Mouse (Mus musculus) embryonic facial prominence, embryonic 12.5 days (tissue): ENCODE measurements around the gene Tarsl2. TPM values are rescaled to one million over a fixed set of nuclear protein-coding genes. Genes with fewer than 3 reads are reported as not detected.

Experiments
- ATAC-seq: fragments of 200-750 bp; cut with Nextera tagmentation; 2 replicates; pipeline ENCODE4 v1.8.0; 2017; ENCODE audit not compliant: insufficient number of reproducible peaks, insufficient read depth, low FRiP score, low TSS enrichment
- H3K27ac ChIP-seq: fragments of 300-500 bp; sonication (generic); 2 replicates; pipeline ENCODE4 v1.5.1; 2016; ENCODE audit warnings: mild to moderate bottlenecking
- H3K27me3 ChIP-seq: fragments of 300-500 bp; sonication (generic); 2 replicates; pipeline ENCODE4 v1.6.1; 2016; ENCODE audit warnings: mild to moderate bottlenecking, moderate library complexity
- H3K36me3 ChIP-seq: fragments of 300-500 bp; sonication (generic); 2 replicates; pipeline ENCODE4 v1.6.1; 2016; ENCODE audit warnings: mild to moderate bottlenecking
- H3K4me1 ChIP-seq: fragments of 300-500 bp; sonication (generic); 2 replicates; pipeline ENCODE4 v1.6.1; 2016
- H3K4me2 ChIP-seq: fragments of 300-500 bp; sonication (generic); replicated peaks from 2 replicates; pipeline ENCODE4 v1.6.1; 2016; ENCODE audit warnings: mild to moderate bottlenecking, moderate library complexity
- H3K4me3 ChIP-seq: fragments of 300-500 bp; sonication (generic); 2 replicates; pipeline ENCODE4 v1.5.1; 2016; ENCODE audit warnings: mild to moderate bottlenecking
- H3K9ac ChIP-seq: fragments of 300-500 bp; sonication (generic); 2 replicates; pipeline ENCODE4 v1.6.1; 2016; ENCODE audit warnings: mild to moderate bottlenecking, moderate library complexity
- H3K9me3 ChIP-seq: fragments of 300-500 bp; sonication (generic); 2 replicates; pipeline ENCODE4 v1.6.1; 2016; ENCODE audit warnings: mild to moderate bottlenecking, moderate library complexity
- WGBS: fragments of 180-500 bp; shearing (Covaris S2); methylation state at CpG from one replicate; pipeline ENCODE4 v1.1.7; 2016; 5-methylcytosine and 5-hydroxymethylcytosine counted together
- polyA plus RNA-seq: library from polyadenylated mRNA; unstranded; fragments of >200 nt; fragmentation: Nextera tagmentation; extraction: Ambion mirVana; gene quantifications from 2 replicates; pipeline ENCODE4 v1.2.1, GENCODE M21; 2016

The Tarsl2 gene
- polyA plus RNA-seq = 10.6 and 12.4 TPM in 2 replicates

DNA sequence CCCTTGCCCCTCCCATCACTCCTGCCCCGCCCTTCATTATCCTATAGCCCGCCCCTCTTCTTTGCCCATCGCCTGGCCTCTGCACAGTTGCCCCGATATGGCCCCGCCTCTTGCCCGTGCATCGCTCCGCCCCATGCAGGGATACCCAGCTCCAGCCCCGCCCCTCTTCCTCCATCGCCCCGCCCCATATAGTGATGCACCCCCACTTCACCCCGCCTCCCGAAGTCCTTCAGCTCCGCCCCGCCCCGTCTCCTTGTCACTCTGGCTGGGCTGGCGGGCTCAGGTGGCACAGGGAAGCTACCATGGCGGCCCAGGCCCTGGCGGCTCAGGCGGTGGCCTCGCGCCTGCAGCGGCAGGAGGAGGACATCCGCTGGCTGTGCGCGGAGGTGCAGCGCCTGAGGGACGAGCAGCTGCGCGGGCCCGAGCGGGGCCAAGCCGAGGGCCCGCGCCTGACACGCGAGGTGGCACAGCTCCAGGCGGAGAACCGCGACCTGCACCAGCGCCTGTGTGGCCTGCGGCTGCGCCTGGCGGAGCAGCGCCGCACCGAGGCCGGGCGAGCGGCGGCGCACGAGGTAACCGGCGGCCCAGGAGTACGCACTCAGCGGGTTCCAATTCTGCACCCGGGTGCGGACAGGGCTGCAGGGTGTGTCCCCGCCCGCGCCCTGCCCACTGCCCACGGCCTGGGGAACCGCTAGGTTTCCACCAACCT is at the start of gene Tarsl2:
Gene Tarsl2, plus strand, starts transcription at position 256 of the 709 bp plus-strand sequence.
- H3K4me3 ChIP-seq = peak within 1 kb of the TSS; percentile 73
- peak within 1 kb of the TSS; percentile 89 for H3K4me2 ChIP-seq
- H3K27ac ChIP-seq = peak within 1 kb of the TSS; percentile 74
- H3K27me3 ChIP-seq = peaks cover 2% of the 10 kb centered on the region; the same call in 1 of the 2 replicates
- peak within 1 kb of the TSS; percentile 67 for H3K9ac ChIP-seq
- H3K36me3 ChIP-seq = peaks cover 5% of the 10 kb centered on the region
- WGBS = under 1% methylated on average over 63 of the region's 64 CpGs
- peaks cover 3% of the 10 kb centered on the region; the same call in 1 of the 2 replicates for H3K9me3 ChIP-seq
- H3K4me1 ChIP-seq = no peaks in the 10 kb centered on the region
- peak; percentile 93 for ATAC-seq

GRCm38 (mm10) chr7:65606124-65606523 is 38.6 kb upstream of the Tarsl2 start:
- H3K4me3 ChIP-seq = no peak overlapping the region
- no peaks in the 10 kb centered on the region for H3K4me1 ChIP-seq
- WGBS = 75% methylated on average over 3 of the region's 3 CpGs
- H3K4me2 ChIP-seq = no peak overlapping the region
- H3K9me3 ChIP-seq = no peaks in the 10 kb centered on the region
- H3K9ac ChIP-seq = no peak overlapping the region
- H3K36me3 ChIP-seq = no peaks in the 10 kb centered on the region
- H3K27ac ChIP-seq = no peak overlapping the region
- no peak for ATAC-seq
- no peaks in the 10 kb centered on the region for H3K27me3 ChIP-seq

GRCm38 (mm10) chr7:65607003-65607402 is 37.7 kb upstream of the Tarsl2 start:
- ATAC-seq = no peak
- no peak overlapping the region for H3K4me2 ChIP-seq
- H3K27me3 ChIP-seq = no peaks in the 10 kb centered on the region
- H3K4me1 ChIP-seq = no peaks in the 10 kb centered on the region
- H3K9me3 ChIP-seq = no peaks in the 10 kb centered on the region
- no peak overlapping the region for H3K4me3 ChIP-seq
- no peak overlapping the region for H3K27ac ChIP-seq
- no peaks in the 10 kb centered on the region for H3K36me3 ChIP-seq
- WGBS = 82% methylated on average over 5 of the region's 5 CpGs
- H3K9ac ChIP-seq = no peak overlapping the region

GRCm38 (mm10) chr7:65610171-65610570 is 34.5 kb upstream of the Tarsl2 start:
- Histone ChIP-seq H3K9ac (no peak overlapping the region), H3K4me1 (no peaks in the 10 kb centered on the region), H3K36me3 (no peaks in the 10 kb centered on the region), H3K9me3 (no peaks in the 10 kb centered on the region), H3K27me3 (no peaks in the 10 kb centered on the region), H3K4me3 (no peak overlapping the region), H3K4me2 (no peak overlapping the region), H3K27ac (no peak overlapping the region)
- ATAC-seq = no peak
- 84% methylated on average over 5 of the region's 5 CpGs for WGBS

GRCm38 (mm10) chr7:65610673-65611072 is 34.0 kb upstream of the Tarsl2 start:
- Histone ChIP-seq H3K4me1 (no peaks in the 10 kb centered on the region), H3K27ac (no peak overlapping the region), H3K9me3 (no peaks in the 10 kb centered on the region), H3K27me3 (no peaks in the 10 kb centered on the region), H3K4me2 (no peak overlapping the region), H3K4me3 (no peak overlapping the region), H3K9ac (no peak overlapping the region), H3K36me3 (no peaks in the 10 kb centered on the region)
- 69% methylated on average over 8 of the region's 8 CpGs for WGBS
- ATAC-seq = no peak

- Histone ChIP-seq H3K4me2 (no peak overlapping the region), H3K9ac (no peak overlapping the region), H3K4me1 (no peaks in the 10 kb centered on the region), H3K27me3 (no peaks in the 10 kb centered on the region), H3K4me3 (no peak overlapping the region), H3K9me3 (no peaks in the 10 kb centered on the region), H3K36me3 (no peaks in the 10 kb centered on the region), H3K27ac (no peak overlapping the region)
- no peak for ATAC-seq
- 82% methylated on average over 3 of the region's 3 CpGs for WGBS
Measured at GRCm38 (mm10) chr7:65611298-65611697, 33.4 kb upstream of the Tarsl2 start.

- no peak overlapping the region for H3K4me3 ChIP-seq
Measured at GRCm38 (mm10) chr7:65613723-65614122, 31.0 kb upstream of the Tarsl2 start.

DNA sequence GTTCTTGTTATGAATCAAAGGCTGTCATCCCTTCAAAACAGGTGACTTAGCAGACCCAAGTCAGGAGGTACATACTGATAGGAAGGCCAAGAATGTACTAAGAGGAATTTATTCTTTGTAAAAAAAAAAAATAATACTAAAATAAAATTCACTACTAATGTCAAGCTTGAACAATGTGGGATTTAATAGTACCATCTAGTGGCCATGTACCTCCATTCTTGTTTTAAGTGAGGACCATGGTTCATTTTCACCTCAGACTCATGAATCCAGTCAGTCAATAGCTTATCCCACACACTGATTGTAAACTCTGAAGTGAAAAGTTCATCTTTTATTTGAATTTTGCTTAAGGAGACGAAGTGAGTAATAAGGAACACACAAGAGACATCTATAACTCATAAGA is 25.9 kb upstream of the Tarsl2 start:
- Histone ChIP-seq H3K4me1 (no peaks in the 10 kb centered on the region), H3K4me2 (no peak overlapping the region), H3K4me3 (no peak overlapping the region), H3K9ac (no peak overlapping the region), H3K36me3 (no peaks in the 10 kb centered on the region), H3K27ac (no peak overlapping the region), H3K9me3 (no peaks in the 10 kb centered on the region), H3K27me3 (0 out of 2 replicates have a peak, but pooled peaks cover 4% of the 10 kb centered on the region)
- 68% methylated on average over 1 of the region's 1 CpGs for WGBS
- no peak for ATAC-seq

More at GRCm38 (mm10) chr7:65613723-65614122, 31.0 kb upstream of the Tarsl2 start:
- no peaks in the 10 kb centered on the region for H3K9me3 ChIP-seq
- no peaks in the 10 kb centered on the region for H3K27me3 ChIP-seq
- 49% methylated on average over 5 of the region's 5 CpGs for WGBS
- H3K4me1 ChIP-seq = no peaks in the 10 kb centered on the region
- H3K27ac ChIP-seq = no peak overlapping the region
- no peak overlapping the region for H3K4me2 ChIP-seq
- no peak for ATAC-seq
- H3K9ac ChIP-seq = no peak overlapping the region
- H3K36me3 ChIP-seq = no peaks in the 10 kb centered on the region

DNA sequence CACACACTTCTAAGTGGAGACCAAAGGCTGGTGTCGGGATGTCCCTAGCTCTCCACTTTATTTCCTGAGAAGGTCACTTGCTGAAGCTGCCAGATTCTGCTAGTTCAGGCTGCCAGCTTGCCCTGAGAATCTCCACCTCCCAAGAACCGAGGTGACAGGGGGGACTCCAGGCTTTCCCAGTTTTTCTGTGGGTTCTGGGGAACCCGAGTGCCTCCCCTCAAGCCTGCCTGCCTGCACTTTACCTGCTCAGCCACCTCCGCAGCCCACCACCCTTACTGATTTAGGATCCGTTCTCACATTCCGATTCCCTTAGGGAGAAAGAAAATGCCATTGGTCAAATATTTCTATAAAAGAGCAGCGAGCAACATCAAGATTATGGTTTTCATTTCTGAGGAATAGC is 24.0 kb upstream of the Tarsl2 start:
- no peak overlapping the region for H3K4me3 ChIP-seq
- ATAC-seq = no peak
- no peaks in the 10 kb centered on the region for H3K4me1 ChIP-seq
- no peaks in the 10 kb centered on the region for H3K9me3 ChIP-seq
- 62% methylated on average over 7 of the region's 7 CpGs for WGBS
- H3K36me3 ChIP-seq = no peaks in the 10 kb centered on the region
- 0 out of 2 replicates have a peak, but pooled peaks cover 4% of the 10 kb centered on the region for H3K27me3 ChIP-seq
- H3K9ac ChIP-seq = no peak overlapping the region
- H3K4me2 ChIP-seq = no peak overlapping the region
- no peak overlapping the region for H3K27ac ChIP-seq

DNA sequence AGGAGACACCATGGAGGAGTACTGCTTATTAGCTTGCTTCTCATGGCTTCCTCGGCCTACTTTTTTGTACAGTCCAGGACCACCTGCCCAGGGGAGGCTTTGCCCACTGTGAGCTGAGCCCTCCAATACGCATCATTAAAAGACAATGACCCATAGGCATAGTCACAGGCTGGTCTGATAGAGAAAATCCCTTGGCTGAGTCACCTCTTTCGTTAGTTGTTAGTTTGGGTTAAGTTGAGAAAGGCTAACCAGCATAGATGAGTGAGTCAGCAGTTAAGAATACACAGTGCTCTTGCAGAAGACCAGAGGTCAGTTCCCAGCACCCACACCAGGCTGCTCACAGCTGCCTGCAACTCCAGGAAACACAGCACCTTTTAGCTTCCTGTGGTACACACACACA is 21.4 kb upstream of the Tarsl2 start:
- Histone ChIP-seq H3K9me3 (no peaks in the 10 kb centered on the region), H3K27ac (no peak overlapping the region), H3K4me1 (no peaks in the 10 kb centered on the region), H3K4me2 (no peak overlapping the region), H3K36me3 (no peaks in the 10 kb centered on the region), H3K4me3 (no peak overlapping the region), H3K9ac (no peak overlapping the region), H3K27me3 (0 out of 2 replicates have a peak, but pooled peaks cover 4% of the 10 kb centered on the region)
- no peak for ATAC-seq
- WGBS = 92% methylated on average over 3 of the region's 3 CpGs

- 38% methylated on average over 2 of the region's 2 CpGs for WGBS
- Histone ChIP-seq H3K36me3 (no peaks in the 10 kb centered on the region), H3K9ac (no peak overlapping the region), H3K9me3 (no peaks in the 10 kb centered on the region), H3K4me3 (no peak overlapping the region), H3K27ac (no peak overlapping the region), H3K4me1 (no peaks in the 10 kb centered on the region), H3K27me3 (no peaks in the 10 kb centered on the region), H3K4me2 (no peak overlapping the region)
- ATAC-seq = no peak
Measured at GRCm38 (mm10) chr7:65625528-65625927, 19.2 kb upstream of the Tarsl2 start.

- H3K9ac ChIP-seq = no peak overlapping the region
- H3K4me3 ChIP-seq = no peak overlapping the region
- no peaks in the 10 kb centered on the region for H3K4me1 ChIP-seq
- H3K4me2 ChIP-seq = no peak overlapping the region
- no peak overlapping the region for H3K27ac ChIP-seq
- no peaks in the 10 kb centered on the region for H3K27me3 ChIP-seq
- H3K9me3 ChIP-seq = no peaks in the 10 kb centered on the region
- no peak for ATAC-seq
- no peaks in the 10 kb centered on the region for H3K36me3 ChIP-seq
- 90% methylated on average over 1 of the region's 1 CpGs for WGBS
Measured at GRCm38 (mm10) chr7:65629846-65630245, 14.9 kb upstream of the Tarsl2 start.
